Mouse (Mus musculus) spleen, adult 2 months (tissue): ENCODE data around the gene Rhbdl1. TPM values are rescaled to one million over a fixed set of nuclear protein-coding genes. Genes with fewer than 3 reads are reported as not detected.

Source experiments
- DNase-seq, 2 experiments: peaks; one replicate each; pipeline versions ENCODE4 v3.0.0 to v3.0.0-alpha.2; 2012 to 2021; ENCODE audit warnings: low spot score in 2 of 2, low read depth in 1 of 2
- H3K27ac ChIP-seq: fragments of 200-500 bp; 2 replicates; pipeline ENCODE4 v1.5.1; 2012; ENCODE audit warnings: low read length, inconsistent platforms; ENCODE audit not compliant: insufficient read depth
- H3K27me3 ChIP-seq: fragments of 200-500 bp; 2 replicates; pipeline ENCODE4 v1.6.1; 2012; ENCODE audit warnings: mild to moderate bottlenecking, moderate library complexity, low read length, inconsistent platforms; ENCODE audit not compliant: control insufficient read depth, insufficient read depth
- H3K36me3 ChIP-seq: fragments of 200-500 bp; 2 replicates; pipeline ENCODE4 v1.6.1; 2012; ENCODE audit warnings: mild to moderate bottlenecking, low read length, inconsistent platforms; ENCODE audit not compliant: control insufficient read depth, insufficient read depth
- H3K4me1 ChIP-seq: fragments of 200-500 bp; 2 replicates; pipeline ENCODE4 v1.6.1; 2011; ENCODE audit warnings: inconsistent platforms; ENCODE audit not compliant: control insufficient read depth, insufficient read depth, insufficient read length
- H3K4me3 ChIP-seq: fragments of 200-500 bp; 2 replicates; pipeline ENCODE4 v1.5.1; 2011; ENCODE audit warnings: mild to moderate bottlenecking, inconsistent platforms; ENCODE audit not compliant: insufficient read depth, insufficient read length; ENCODE audit errors: extremely low read depth
- CTCF ChIP-seq: fragments of 200-500 bp; IDR thresholded peaks from 2 replicates; pipeline ENCODE4 v1.5.1; 2011; ENCODE audit warnings: mild to moderate bottlenecking, inconsistent platforms; ENCODE audit not compliant: insufficient read depth, insufficient read length, insufficient replicate concordance; ENCODE audit errors: extremely low read depth
- POLR2A ChIP-seq: fragments of 200-500 bp; IDR thresholded peaks from 2 replicates; pipeline ENCODE4 v1.6.1; 2011; ENCODE audit warnings: low read depth, low read length, inconsistent platforms
- WGBS: fragments of 180-500 bp; shearing (Covaris S2); methylation state at CpG from one replicate; pipeline ENCODE4 v1.1.7; 2018; 5-methylcytosine and 5-hydroxymethylcytosine counted together
- polyA plus RNA-seq: library from polyadenylated mRNA; depleted of rRNA; stranded (reverse); fragments of >200 nt; gene quantifications from 2 replicates; pipeline ENCODE4 v1.2.3, GENCODE M21; 2012

Gene Rhbdl1
- polyA plus RNA-seq, 1 experiment = 5.5 TPM

- Histone ChIP-seq H3K36me3 (peaks cover 16% of the 10 kb centered on the region), H3K27me3 (no peaks in the 10 kb centered on the region), H3K4me3 (no peak overlapping the region), H3K4me1 (peaks cover 25% of the 10 kb centered on the region; the same call in 1 of the 2 replicates), H3K27ac (no peak overlapping the region)
- TF ChIP-seq POLR2A (no peak), CTCF (no peak)
- no peak for DNase-seq
- WGBS = 91% methylated on average over 14 of the region's 14 CpGs
These were observed 6.2 kb downstream of the Rhbdl1 start for GRCm38 (mm10) chr17:25830806-25831431.

DNA sequence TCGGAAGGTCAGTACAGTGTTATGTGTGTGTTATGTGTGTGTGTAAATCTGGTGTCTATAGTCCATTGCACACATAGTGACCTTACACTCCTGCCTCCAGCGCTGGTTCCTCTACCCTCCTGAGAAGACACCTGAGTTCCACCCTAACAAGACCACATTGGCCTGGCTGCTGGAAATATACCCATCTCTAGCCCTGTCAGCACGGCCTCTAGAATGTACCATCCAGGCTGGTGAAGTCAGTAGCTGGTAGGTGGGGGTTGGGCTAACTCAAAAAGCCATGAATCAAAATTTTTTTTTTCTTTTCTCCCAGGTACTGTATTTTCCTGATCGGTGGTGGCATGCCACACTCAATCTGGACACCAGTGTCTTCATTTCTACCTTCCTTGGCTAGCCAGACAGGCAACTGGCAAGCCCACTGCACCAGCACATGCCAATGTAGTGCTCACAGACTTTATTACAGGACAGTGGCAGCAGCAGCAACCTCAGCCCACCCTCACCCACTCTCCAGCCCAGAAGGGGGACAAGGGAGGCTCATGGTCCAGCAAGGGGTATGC, 6.8 kb downstream of the Rhbdl1 start:
- H3K27ac ChIP-seq = no peak overlapping the region
- H3K4me3 ChIP-seq = no peak overlapping the region
- H3K4me1 ChIP-seq = peaks cover 25% of the 10 kb centered on the region; the same call in 1 of the 2 replicates

GRCm38 (mm10) chr17:25829558-25830017, 7.5 kb downstream of the Rhbdl1 start:
- DNase-seq = no peak
- TF ChIP-seq POLR2A (no peak), CTCF (no peak)
- Histone ChIP-seq H3K27me3 (no peaks in the 10 kb centered on the region), H3K4me3 (peak overlapping the region; percentile 66; the same call in 1 of the 2 replicates), H3K4me1 (peaks cover 25% of the 10 kb centered on the region; the same call in 1 of the 2 replicates), H3K27ac (no peak overlapping the region), H3K36me3 (peaks cover 16% of the 10 kb centered on the region)
- 52% methylated on average over 8 of the region's 8 CpGs for WGBS

More for the DNA sequence above, 6.8 kb downstream of the Rhbdl1 start:
- Histone ChIP-seq H3K27me3 (no peaks in the 10 kb centered on the region), H3K36me3 (peaks cover 16% of the 10 kb centered on the region)
- TF ChIP-seq POLR2A = no peak
- TF ChIP-seq CTCF = no peak
- WGBS = 92% methylated on average over 4 of the region's 4 CpGs
- DNase-seq = no peak

DNA sequence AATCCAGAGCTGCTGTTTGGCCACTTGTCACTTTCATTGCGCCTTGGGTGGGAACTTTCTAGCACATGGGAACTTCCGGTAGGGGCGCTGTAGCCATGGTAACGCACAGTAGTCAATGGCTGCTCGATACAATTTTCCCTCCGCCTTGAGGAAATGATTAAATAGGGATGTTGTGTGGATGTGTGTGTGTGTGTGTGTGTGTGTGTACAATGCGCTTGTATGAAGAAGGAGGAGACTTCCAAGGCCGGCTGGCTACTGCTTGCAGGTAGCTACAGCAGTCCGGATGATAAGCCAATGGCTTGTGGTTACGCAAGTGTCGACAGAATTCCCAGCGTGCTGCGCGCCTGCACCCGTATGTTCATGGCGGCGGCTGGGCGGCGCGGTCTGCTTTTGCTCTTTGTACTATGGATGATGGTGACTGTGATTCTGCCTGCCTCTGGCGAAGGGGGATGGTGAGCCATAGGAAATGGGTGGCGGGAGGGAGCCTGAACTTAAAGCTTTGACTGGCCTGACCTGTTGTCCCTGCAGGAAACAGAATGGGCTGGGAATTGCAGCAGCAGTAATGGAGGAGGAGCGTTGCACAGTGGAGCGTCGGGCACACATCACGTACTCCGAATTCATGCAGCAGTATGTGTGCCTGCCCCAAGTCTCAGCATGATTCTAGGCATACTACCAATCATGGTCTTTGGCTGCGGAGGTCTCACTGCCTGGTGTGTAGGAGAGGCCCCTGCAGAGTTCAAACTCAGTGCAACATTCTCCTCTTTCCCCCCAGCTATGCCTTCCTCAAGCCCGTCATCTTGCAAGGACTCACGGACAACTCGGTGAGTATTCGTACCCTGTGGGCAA, 8.2 kb downstream of the Rhbdl1 start, which contains the start of gene Jmjd8:
TSS of gene Jmjd8 (plus strand) at position 156 of the 846 bp plus-strand sequence.
- Histone ChIP-seq H3K27me3 (no peaks in the 10 kb centered on the region), H3K4me1 (peaks cover 29% of the 10 kb centered on the region), H3K4me3 (peak within 1 kb of the TSS; percentile 66), H3K36me3 (peaks cover 16% of the 10 kb centered on the region), H3K27ac (peak within 1 kb of the TSS; percentile 64)
- 2% methylated on average over 32 of the region's 32 CpGs for WGBS
- DNase-seq = peak; percentile 52 to 68
- TF ChIP-seq CTCF (peak; percentile 23; the same call in 1 of the 2 replicates), POLR2A (peak; percentile 56; the same call in 1 of the 2 replicates)

DNA sequence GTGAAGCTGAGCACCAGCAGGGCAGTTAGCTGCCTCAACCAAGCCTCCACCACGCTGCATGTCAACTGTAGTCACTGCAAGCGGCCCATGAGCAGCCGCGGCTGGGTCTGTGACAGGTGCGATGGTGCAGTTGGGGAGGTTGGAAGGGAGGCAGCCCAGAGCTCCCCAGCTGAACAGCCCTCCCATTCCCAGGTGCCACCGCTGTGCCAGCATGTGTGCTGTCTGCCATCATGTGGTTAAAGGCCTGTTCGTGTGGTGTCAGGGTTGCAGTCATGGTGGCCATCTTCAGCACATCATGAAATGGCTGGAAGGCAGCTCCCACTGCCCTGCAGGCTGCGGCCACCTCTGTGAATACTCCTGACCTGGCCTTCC, 8.9 kb downstream of the Rhbdl1 start:
- no peak for TF ChIP-seq POLR2A
- H3K4me1 ChIP-seq = peaks cover 29% of the 10 kb centered on the region
- H3K4me3 ChIP-seq = peak overlapping the region; percentile 66; the same call in 1 of the 2 replicates
- H3K27ac ChIP-seq = peak overlapping the region; percentile 7; the same call in 1 of the 2 replicates
- no peaks in the 10 kb centered on the region for H3K27me3 ChIP-seq
- H3K36me3 ChIP-seq = peaks cover 16% of the 10 kb centered on the region
- DNase-seq = no peak
- 87% methylated on average over 8 of the region's 8 CpGs for WGBS

GRCm38 (mm10) chr17:25827546-25828222, 9.4 kb downstream of the Rhbdl1 start:
- Histone ChIP-seq H3K4me1 (peaks cover 29% of the 10 kb centered on the region), H3K36me3 (peaks cover 16% of the 10 kb centered on the region)
- no peak for DNase-seq

More at GRCm38 (mm10) chr17:25827546-25828222, 9.4 kb downstream of the Rhbdl1 start:
- 94% methylated on average over 22 of the region's 22 CpGs for WGBS
- no peaks in the 10 kb centered on the region for H3K27me3 ChIP-seq
- no peak overlapping the region for H3K4me3 ChIP-seq
- TF ChIP-seq CTCF (no peak), POLR2A (no peak)
- no peak overlapping the region for H3K27ac ChIP-seq
